Mouse (Mus musculus): ENCODE measurements around the gene Clybl. TPM values are rescaled to one million over a fixed set of nuclear protein-coding genes. Genes with fewer than 3 reads are reported as not detected.

Gene Clybl
- total and polyA plus RNA-seq, 3 experiments: 16.5 to 25.7 (median 18.7) TPM

- H3K27ac ChIP-seq (ENCODE audit: insufficient read depth, low read depth): no peak overlapping the region
- DNase-seq (ENCODE audit: extremely low read depth): no peak
- no peaks in the 10 kb centered on the region for H3K9me3 ChIP-seq (replicated peaks; ENCODE audit: low read length)
- no peak overlapping the region for H3K4me3 ChIP-seq (replicated peaks in 1 of 3; ENCODE audit: low read depth in 2 of 3, low read length in 2 of 3, poor library complexity in 1 of 3)
- no peak overlapping the region for H3K4me2 ChIP-seq (ENCODE audit: insufficient read depth, low read depth, poor library complexity, severe bottlenecking)
- H3K79me2 ChIP-seq (replicated peaks; ENCODE audit: control insufficient read depth, extremely low read depth, insufficient read depth, poor library complexity, severe bottlenecking): no peaks in the 10 kb centered on the region
- dilution Hi-C loops (cut with MboI; ENCODE audit: extremely low pct_ligation_motif_present, extremely low pct_unique_long_range_greater_than_20kb, low sequenced_read_pairs): no loop called here
- H3K4me1 ChIP-seq (ENCODE audit: control insufficient read depth in 1 of 2, insufficient read depth in 2 of 2): no peaks in the 10 kb centered on the region
- no peak for TF ChIP-seq MYC (IDR thresholded peaks at IDR 0.05; ENCODE audit: low read depth, low read length)
- TF ChIP-seq NRF1 (IDR thresholded peaks at IDR 0.05; ENCODE audit: low read depth, low read length): no peak
- no peak for TF ChIP-seq CHD1 (IDR thresholded peaks at IDR 0.05; ENCODE audit: low read depth, low read length)
- no peak for TF ChIP-seq ETS1 (conservative IDR thresholded peaks at IDR 0.05; ENCODE audit: low read depth, low read length)
- TF ChIP-seq JUND (conservative IDR thresholded peaks at IDR 0.05; ENCODE audit: low read depth, low read length): no peak
- TF ChIP-seq POLR2AphosphoS2 (IDR thresholded peaks at IDR 0.05; ENCODE audit: low read depth, low read length): no peak
- TF ChIP-seq NELFE (IDR thresholded peaks at IDR 0.05; ENCODE audit: low read depth, low read length): no peak
- TF ChIP-seq MAFK (IDR thresholded peaks at IDR 0.05; ENCODE audit: insufficient replicate concordance, low read length): no peak
- TF ChIP-seq BHLHE40 (IDR thresholded peaks at IDR 0.05; ENCODE audit: low read depth, low read length): no peak
- TF ChIP-seq TCF12 (IDR thresholded peaks at IDR 0.05; ENCODE audit: low read depth, low read length): no peak
- TF ChIP-seq PAX5 (IDR thresholded peaks at IDR 0.05; ENCODE audit: low read length): no peak
- no peak for TF ChIP-seq MAX (IDR thresholded peaks at IDR 0.05; ENCODE audit: low read length)
- no peak for TF ChIP-seq MXI1 (IDR thresholded peaks at IDR 0.05; ENCODE audit: low read depth, low read length)
- no peak for TF ChIP-seq RCOR1 (conservative IDR thresholded peaks at IDR 0.05; ENCODE audit: low read depth, low read length)
- TF ChIP-seq MEF2A (IDR thresholded peaks at IDR 0.05; ENCODE audit: borderline replicate concordance, low read depth, low read length): no peak
- TF ChIP-seq KAT2A (IDR thresholded peaks at IDR 0.05; ENCODE audit: insufficient replicate concordance, low read length): no peak
- no peak for TF ChIP-seq MAZ (IDR thresholded peaks at IDR 0.05; ENCODE audit: low read depth, low read length)
- TF ChIP-seq UBTF (IDR thresholded peaks at IDR 0.05; ENCODE audit: low read depth, low read length): no peak
- TF ChIP-seq E2F4 (IDR thresholded peaks at IDR 0.05; ENCODE audit: insufficient replicate concordance, low read depth, low read length): no peak
- no peak for TF ChIP-seq ZKSCAN1 (IDR thresholded peaks at IDR 0.05; ENCODE audit: borderline replicate concordance, low read depth, low read length)
- no peaks in the 10 kb centered on the region for H3K27me3 ChIP-seq (replicated peaks)
- no peak overlapping the region for H3K9ac ChIP-seq (ENCODE audit: insufficient read depth, low read depth)
- no peaks in the 10 kb centered on the region for H3K36me3 ChIP-seq (replicated peaks in 1 of 2; ENCODE audit: control insufficient read depth in 1 of 2, insufficient read depth in 1 of 2, low read length in 1 of 2)
- in situ Hi-C loops (cut with MboI; ENCODE audit: low pct_ligation_motif_present, low pct_unique_long_range_greater_than_20kb, low sequenced_read_pairs): no loop called here
Observed at GRCm38 (mm10) chr14:122368501-122368900, 187.0 kb downstream of the Clybl start.

DNA sequence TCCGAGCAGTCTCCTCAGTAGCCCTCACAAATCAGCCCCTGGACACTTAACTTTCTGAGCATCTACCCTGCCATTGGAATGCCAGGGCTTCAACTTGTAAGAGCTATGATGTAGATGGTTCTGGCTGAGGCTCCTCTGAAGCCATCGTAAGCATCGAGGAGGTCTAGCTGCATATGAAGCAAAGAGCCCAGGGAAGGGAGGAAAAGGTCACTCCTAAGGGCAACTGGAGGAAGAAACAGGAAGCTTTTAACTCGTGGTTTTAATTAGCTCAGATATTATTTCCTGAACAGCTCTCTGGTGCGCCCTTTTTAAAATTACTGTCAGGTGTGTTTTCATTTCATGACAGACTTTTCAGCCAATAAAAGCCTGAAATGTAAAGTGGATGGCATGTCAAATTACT is 190.5 kb downstream of the Clybl start:
- Histone ChIP-seq H3K4me2 (ENCODE audit: insufficient read depth, low read depth, poor library complexity, severe bottlenecking) (no peak overlapping the region), H3K9ac (ENCODE audit: insufficient read depth, low read depth) (no peak overlapping the region), H3K4me3 (replicated peaks in 1 of 3; ENCODE audit: low read depth in 2 of 3, low read length in 2 of 3, poor library complexity in 1 of 3) (no peak overlapping the region), H3K79me2 (replicated peaks; ENCODE audit: control insufficient read depth, extremely low read depth, insufficient read depth, poor library complexity, severe bottlenecking) (no peaks in the 10 kb centered on the region), H3K9me3 (replicated peaks; ENCODE audit: low read length) (no peaks in the 10 kb centered on the region), H3K27me3 (replicated peaks) (no peaks in the 10 kb centered on the region), H3K4me1 (ENCODE audit: control insufficient read depth in 1 of 2, insufficient read depth in 2 of 2) (no peaks in the 10 kb centered on the region), H3K36me3 (replicated peaks in 1 of 2; ENCODE audit: control insufficient read depth in 1 of 2, insufficient read depth in 1 of 2, low read length in 1 of 2) (no peaks in the 10 kb centered on the region), H3K27ac (ENCODE audit: insufficient read depth, low read depth) (no peak overlapping the region)
- TF ChIP-seq JUND (conservative IDR thresholded peaks at IDR 0.05; ENCODE audit: low read depth, low read length) (no peak), MAX (IDR thresholded peaks at IDR 0.05; ENCODE audit: low read length) (no peak), MAZ (IDR thresholded peaks at IDR 0.05; ENCODE audit: low read depth, low read length) (no peak), UBTF (IDR thresholded peaks at IDR 0.05; ENCODE audit: low read depth, low read length) (no peak), E2F4 (IDR thresholded peaks at IDR 0.05; ENCODE audit: insufficient replicate concordance, low read depth, low read length) (no peak), NELFE (IDR thresholded peaks at IDR 0.05; ENCODE audit: low read depth, low read length) (no peak), EP300 (IDR thresholded peaks at IDR 0.05; ENCODE audit: low read length) (no peak), BHLHE40 (IDR thresholded peaks at IDR 0.05; ENCODE audit: low read depth, low read length) (no peak), RCOR1 (conservative IDR thresholded peaks at IDR 0.05; ENCODE audit: low read depth, low read length) (no peak), GABPA (IDR thresholded peaks at IDR 0.05; ENCODE audit: insufficient replicate concordance, low read depth, low read length) (no peak), KAT2A (IDR thresholded peaks at IDR 0.05; ENCODE audit: insufficient replicate concordance, low read length) (no peak), NRF1 (IDR thresholded peaks at IDR 0.05; ENCODE audit: low read depth, low read length) (no peak), CHD1 (IDR thresholded peaks at IDR 0.05; ENCODE audit: low read depth, low read length) (no peak), SIN3A (IDR thresholded peaks at IDR 0.05; ENCODE audit: low read length) (no peak), CTCF (conservative IDR thresholded peaks at IDR 0.05 in 1 of 2, IDR thresholded peaks at IDR 0.05 in 1 of 2; ENCODE audit: low read depth in 2 of 2, low read length in 2 of 2) (no peak), MEF2A (IDR thresholded peaks at IDR 0.05; ENCODE audit: borderline replicate concordance, low read depth, low read length) (no peak)
- in situ Hi-C loops (cut with MboI; ENCODE audit: low pct_ligation_motif_present, low pct_unique_long_range_greater_than_20kb, low sequenced_read_pairs): no loop called here
- no peak for DNase-seq (ENCODE audit: extremely low read depth)
- dilution Hi-C loops (cut with MboI; ENCODE audit: extremely low pct_ligation_motif_present, extremely low pct_unique_long_range_greater_than_20kb, low sequenced_read_pairs): no loop called here

All from CH12.LX (cell line).